Mouse (Mus musculus) lung, embryonic 14.5 days (tissue): ENCODE data around the gene Trmt10c. TPM values are rescaled to one million over a fixed set of nuclear protein-coding genes. Genes with fewer than 3 reads are reported as not detected.

Source experiments
- ATAC-seq: fragments of 200-750 bp; cut with Nextera tagmentation; 2 replicates; pipeline ENCODE4 v1.8.0; 2017; ENCODE audit warnings: mild to moderate bottlenecking, moderate TSS enrichment, moderate library complexity; ENCODE audit not compliant: insufficient read depth
- DNase-seq: peaks from one replicate; pipeline ENCODE4 v3.0.0-alpha.2; 2015
- H3K27ac ChIP-seq: fragments of 300-500 bp; sonication (generic); 2 replicates; pipeline ENCODE4 v1.5.1; 2014; ENCODE audit warnings: low read depth, mild to moderate bottlenecking, moderate library complexity
- H3K27me3 ChIP-seq: fragments of 300-500 bp; sonication (generic); 2 replicates; pipeline ENCODE4 v1.6.1; 2014; ENCODE audit warnings: low read length, control low read depth; ENCODE audit not compliant: insufficient read depth
- H3K36me3 ChIP-seq: fragments of 300-500 bp; sonication (generic); 2 replicates; pipeline ENCODE4 v1.6.1; 2014; ENCODE audit warnings: control low read depth; ENCODE audit not compliant: insufficient read depth
- H3K4me1 ChIP-seq: fragments of 300-500 bp; sonication (generic); 2 replicates; pipeline ENCODE4 v1.6.1; 2014; ENCODE audit warnings: antibody characterized with exemption, control low read depth; ENCODE audit not compliant: insufficient read depth
- H3K4me2 ChIP-seq: fragments of 300-500 bp; sonication (generic); 2 replicates; pipeline ENCODE4 v1.6.1; 2014; ENCODE audit warnings: mild to moderate bottlenecking
- H3K4me3 ChIP-seq: fragments of 300-500 bp; sonication (generic); 2 replicates; pipeline ENCODE4 v1.5.1; 2014; ENCODE audit warnings: low read depth, low read length
- H3K9ac ChIP-seq: fragments of 300-500 bp; sonication (generic); 2 replicates; pipeline ENCODE4 v1.6.1; 2014
- H3K9me3 ChIP-seq: fragments of 300-500 bp; sonication (generic); 2 replicates; pipeline ENCODE4 v1.6.1; 2016; ENCODE audit warnings: low read depth, low read length, control low read depth
- CTCF ChIP-seq: IDR thresholded peaks from 2 replicates; pipeline ENCODE4 v1.5.1; 2016; ENCODE audit warnings: antibody characterized with exemption, low read depth
- WGBS: fragments of 180-500 bp; shearing (Covaris S2); extraction: QIAGEN DNeasy Blood & Tissue Kit; methylation state at CpG from one replicate; pipeline ENCODE4 v1.1.7; 2014; 5-methylcytosine and 5-hydroxymethylcytosine counted together
- microRNA-seq: library from miRNA; unstranded; fragments of <30 nt; microRNA quantifications from one replicate; pipeline ENCODE4, GENCODE M21; 2016; ENCODE audit warnings: borderline number of aligned reads
- polyA plus RNA-seq: library from polyadenylated mRNA; unstranded; fragments of >200 nt; fragmentation: Nextera tagmentation; extraction: Ambion mirVana; gene quantifications from 2 replicates; pipeline ENCODE4 v1.2.1, GENCODE M21; 2014

The Trmt10c gene
- polyA plus RNA-seq, 1 experiment from 2014 or later, result 27.5 TPM

GRCm38 (mm10) chr16:56014076-56014475, 23.5 kb downstream of the Trmt10c start:
- DNase-seq, result peak; percentile 8
- Histone ChIP-seq H3K27me3 (no peaks in the 10 kb centered on the region), H3K4me2 (no peak overlapping the region), H3K9me3 (no peaks in the 10 kb centered on the region), H3K36me3 (peaks cover 37% of the 10 kb centered on the region), H3K27ac (no peak overlapping the region), H3K4me3 (no peak overlapping the region), H3K9ac (no peak overlapping the region), H3K4me1 (no peaks in the 10 kb centered on the region)
- ATAC-seq, result 0 out of 2 replicates have a peak, but pooled peaks have one; percentile 10
- 60% methylated on average over 7 of the region's 7 CpGs for WGBS
- TF ChIP-seq CTCF, result no peak

GRCm38 (mm10) chr16:56012789-56013743, 24.6 kb downstream of the Trmt10c start:
- Histone ChIP-seq H3K9ac (no peak overlapping the region), H3K36me3 (peaks cover 30% of the 10 kb centered on the region), H3K4me2 (no peak overlapping the region), H3K4me1 (no peaks in the 10 kb centered on the region), H3K4me3 (no peak overlapping the region), H3K27me3 (no peaks in the 10 kb centered on the region), H3K27ac (no peak overlapping the region), H3K9me3 (no peaks in the 10 kb centered on the region)
- WGBS, result 84% methylated on average over 10 of the region's 10 CpGs
- ATAC-seq, result peak; percentile 62; the same call in 1 of the 2 replicates
- DNase-seq, result peak; percentile 6
- TF ChIP-seq CTCF, result no peak

GRCm38 (mm10) chr16:56008862-56009261, 28.8 kb downstream of the Trmt10c start:
- Histone ChIP-seq H3K27ac (no peak overlapping the region), H3K4me1 (no peaks in the 10 kb centered on the region), H3K9ac (no peak overlapping the region), H3K4me3 (no peak overlapping the region), H3K4me2 (no peak overlapping the region), H3K36me3 (peaks cover 35% of the 10 kb centered on the region), H3K9me3 (no peaks in the 10 kb centered on the region), H3K27me3 (no peaks in the 10 kb centered on the region)
- TF ChIP-seq CTCF, result no peak
- ATAC-seq (no peak), DNase-seq (no peak)
- WGBS, result 87% methylated on average over 1 of the region's 1 CpGs

- Histone ChIP-seq H3K4me2 (no peak overlapping the region), H3K4me1 (no peaks in the 10 kb centered on the region), H3K27ac (no peak overlapping the region), H3K4me3 (no peak overlapping the region), H3K9me3 (no peaks in the 10 kb centered on the region), H3K27me3 (no peaks in the 10 kb centered on the region), H3K9ac (no peak overlapping the region), H3K36me3 (peaks cover 46% of the 10 kb centered on the region)
- DNase-seq (no peak), ATAC-seq (no peak)
- 97% methylated on average over 11 of the region's 11 CpGs for WGBS
- TF ChIP-seq CTCF, result no peak
These were observed 30.8 kb downstream of the Trmt10c start for GRCm38 (mm10) chr16:56006798-56007197.

GRCm38 (mm10) chr16:55994235-55994634, 43.4 kb downstream of the Trmt10c start:
- H3K9ac ChIP-seq, result no peak overlapping the region
- 85% methylated on average over 2 of the region's 2 CpGs for WGBS
- ATAC-seq (no peak), DNase-seq (no peak)
- H3K4me3 ChIP-seq, result no peak overlapping the region
- H3K4me1 ChIP-seq, result no peaks in the 10 kb centered on the region
- no peak for TF ChIP-seq CTCF
- peaks cover 65% of the 10 kb centered on the region for H3K36me3 ChIP-seq
- H3K4me2 ChIP-seq, result no peak overlapping the region
- no peaks in the 10 kb centered on the region for H3K27me3 ChIP-seq
- no peaks in the 10 kb centered on the region for H3K9me3 ChIP-seq
- H3K27ac ChIP-seq, result no peak overlapping the region

- Histone ChIP-seq H3K9ac (no peak overlapping the region), H3K27me3 (no peaks in the 10 kb centered on the region), H3K27ac (no peak overlapping the region), H3K4me3 (no peak overlapping the region), H3K4me1 (no peaks in the 10 kb centered on the region), H3K36me3 (peaks cover 55% of the 10 kb centered on the region), H3K4me2 (no peak overlapping the region), H3K9me3 (no peaks in the 10 kb centered on the region)
- 87% methylated on average over 4 of the region's 4 CpGs for WGBS
- TF ChIP-seq CTCF, result no peak
- ATAC-seq (no peak), DNase-seq (no peak)
These were observed 47.3 kb downstream of the Trmt10c start for GRCm38 (mm10) chr16:55990311-55990710.

- no peak for DNase-seq
- Histone ChIP-seq H3K27me3 (no peaks in the 10 kb centered on the region), H3K36me3 (peaks cover 44% of the 10 kb centered on the region), H3K9me3 (no peaks in the 10 kb centered on the region), H3K27ac (no peak overlapping the region), H3K4me3 (no peak overlapping the region), H3K9ac (no peak overlapping the region), H3K4me1 (no peaks in the 10 kb centered on the region), H3K4me2 (no peak overlapping the region)
- TF ChIP-seq CTCF, result no peak
- 97% methylated on average over 3 of the region's 3 CpGs for WGBS
- ATAC-seq, result no peak
These were observed 51.6 kb downstream of the Trmt10c start for GRCm38 (mm10) chr16:55986001-55986400.

Small RNA genes lying within 50 kb of the gene (microRNA-seq; reads per million reads assigned to microRNA genes)
- gene Gm24047, result not detected

Other genes with a start within 250 kb of the Trmt10c start
- gene Nfkbiz, start 198.9 kb downstream of the Trmt10c start, polyA plus RNA-seq, result 5.8 and 6.3 TPM in 2 replicates
- gene Nxpe3, start 142.5 kb downstream of the Trmt10c start, polyA plus RNA-seq, result 1.4 and 1.7 TPM in 2 replicates
- gene Cep97, start 103.0 kb downstream of the Trmt10c start, polyA plus RNA-seq, result 11.9 and 14.0 TPM in 2 replicates
- 845 and 899 TPM in 2 replicates for gene Rpl24, start 71.5 kb downstream of the Trmt10c start, polyA plus RNA-seq
- gene Zbtb11, start 63.9 kb downstream of the Trmt10c start, polyA plus RNA-seq, result 21.0 and 22.1 TPM in 2 replicates
- gene Pcnp, start 8.1 kb downstream of the Trmt10c start, polyA plus RNA-seq, result 231 and 252 TPM in 2 replicates
- gene Senp7, start 10.5 kb upstream of the Trmt10c start, polyA plus RNA-seq, result 29.6 and 30.3 TPM in 2 replicates
- 0.09 and 0.34 TPM in 2 replicates for gene Impg2, start 166.5 kb upstream of the Trmt10c start, polyA plus RNA-seq